Mouse (Mus musculus) embryonic fibroblast, embryonic 13.5 days (primary cell): ENCODE results near the gene Fli1. TPM values are rescaled to one million over a fixed set of nuclear protein-coding genes. Genes with fewer than 3 reads are reported as not detected.
A peak's percentile ranks its signal among the peaks of the same experiment; 100 is the strongest.

ENCODE experiments used
- H3K27ac ChIP-seq: 2 replicates; pipeline ENCODE4 v1.5.1; 2012; ENCODE audit warnings: low read length, control low read depth, inconsistent platforms; ENCODE audit not compliant: insufficient read depth
- H3K4me1 ChIP-seq: 2 replicates; pipeline ENCODE4 v1.6.1; 2011; ENCODE audit warnings: low read length; ENCODE audit not compliant: control insufficient read depth, insufficient read depth
- H3K4me3 ChIP-seq: 2 replicates; pipeline ENCODE4 v1.5.1; 2011; ENCODE audit warnings: mild to moderate bottlenecking, control low read depth, low read length; ENCODE audit not compliant: insufficient read depth
- CTCF ChIP-seq: IDR thresholded peaks from 2 replicates; pipeline ENCODE4 v1.5.1; 2011; ENCODE audit warnings: mild to moderate bottlenecking, control low read depth, low read length, moderate library complexity, borderline replicate concordance; ENCODE audit not compliant: insufficient read depth
- POLR2A ChIP-seq: IDR thresholded peaks from 2 replicates; pipeline ENCODE4 v1.6.1; 2011; ENCODE audit warnings: low read depth, mild to moderate bottlenecking, control low read depth, low read length, moderate library complexity
- polyA plus RNA-seq: library from polyadenylated mRNA; stranded (reverse); fragments of >200 nt; gene quantifications from 2 replicates; pipeline ENCODE4 v1.2.4, GENCODE M21; 2011; ENCODE audit warnings: low read depth; ENCODE audit not compliant: missing spikeins, insufficient read length

Gene Fli1
- polyA plus RNA-seq, 1 experiment: 6.8 TPM

DNA sequence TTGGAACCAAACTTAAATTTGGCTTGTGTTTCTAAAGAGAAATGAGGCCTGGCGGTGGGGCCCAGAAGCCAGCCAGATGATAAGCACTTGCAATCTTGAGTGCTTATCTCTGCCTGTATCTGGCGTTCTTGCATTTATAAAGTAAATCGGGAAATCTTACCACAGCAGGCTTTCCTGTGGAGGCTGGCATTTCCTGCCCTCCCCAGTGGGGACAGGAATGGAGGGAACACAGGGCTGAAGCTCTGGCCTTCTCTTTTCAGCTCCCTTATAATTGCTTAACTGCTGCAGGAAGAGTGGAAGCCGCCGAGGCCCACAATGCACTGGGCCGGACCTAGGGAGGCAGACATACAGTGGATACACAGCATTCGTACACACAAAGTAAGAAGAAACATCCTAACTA, 13.7 kb upstream of the Fli1 start:
- Histone ChIP-seq H3K27ac (no peak overlapping the region), H3K4me1 (no peaks in the 10 kb centered on the region), H3K4me3 (no peak overlapping the region)
- TF ChIP-seq POLR2A: no peak
- TF ChIP-seq CTCF: no peak

DNA sequence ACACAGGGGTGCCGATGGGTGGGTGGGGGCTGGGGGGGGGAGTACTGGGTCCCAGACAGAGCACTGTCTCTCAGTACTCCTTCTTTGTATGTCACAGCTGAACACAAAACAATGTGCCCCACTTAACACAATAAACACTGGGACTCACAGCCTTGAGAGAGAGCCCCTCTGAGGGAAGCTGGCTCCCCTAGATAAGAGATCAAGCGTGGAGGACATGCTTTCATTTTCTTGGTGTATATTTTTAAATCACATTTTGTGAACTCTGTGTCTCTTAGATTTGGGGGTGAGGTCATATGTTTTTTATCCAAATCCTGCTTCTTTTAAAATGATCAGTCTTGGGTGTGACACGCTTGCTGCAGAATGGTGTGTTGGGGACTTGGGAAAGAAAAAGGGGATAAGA, 12.6 kb upstream of the Fli1 start:
- TF ChIP-seq POLR2A (no peak), CTCF (no peak)
- H3K4me3 ChIP-seq: no peak overlapping the region
- H3K27ac ChIP-seq: no peak overlapping the region
- H3K4me1 ChIP-seq: peaks cover 4% of the 10 kb centered on the region

DNA sequence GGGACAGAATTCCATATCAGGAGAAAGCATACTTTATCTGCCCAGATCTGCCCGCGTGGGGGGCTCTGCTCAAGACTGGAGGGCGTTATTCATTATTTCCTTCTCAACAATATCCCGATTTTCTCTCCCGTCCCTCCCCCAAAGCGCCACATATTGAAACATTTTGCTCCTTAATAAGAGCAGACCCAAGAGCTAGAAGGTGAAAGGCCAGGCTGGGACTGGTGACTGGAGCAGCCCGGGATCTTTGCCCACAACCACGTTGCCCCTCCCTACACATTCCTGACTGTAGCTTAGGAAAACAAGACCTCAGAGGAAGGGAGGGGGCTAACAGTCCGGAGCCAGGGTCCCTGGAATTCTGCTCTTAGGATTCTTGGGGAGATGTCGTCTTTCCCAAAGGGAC, 7.9 kb upstream of the Fli1 start:
- Histone ChIP-seq H3K27ac (no peak overlapping the region), H3K4me1 (peaks cover 11% of the 10 kb centered on the region), H3K4me3 (no peak overlapping the region)
- no peak for TF ChIP-seq CTCF
- TF ChIP-seq POLR2A: no peak

DNA sequence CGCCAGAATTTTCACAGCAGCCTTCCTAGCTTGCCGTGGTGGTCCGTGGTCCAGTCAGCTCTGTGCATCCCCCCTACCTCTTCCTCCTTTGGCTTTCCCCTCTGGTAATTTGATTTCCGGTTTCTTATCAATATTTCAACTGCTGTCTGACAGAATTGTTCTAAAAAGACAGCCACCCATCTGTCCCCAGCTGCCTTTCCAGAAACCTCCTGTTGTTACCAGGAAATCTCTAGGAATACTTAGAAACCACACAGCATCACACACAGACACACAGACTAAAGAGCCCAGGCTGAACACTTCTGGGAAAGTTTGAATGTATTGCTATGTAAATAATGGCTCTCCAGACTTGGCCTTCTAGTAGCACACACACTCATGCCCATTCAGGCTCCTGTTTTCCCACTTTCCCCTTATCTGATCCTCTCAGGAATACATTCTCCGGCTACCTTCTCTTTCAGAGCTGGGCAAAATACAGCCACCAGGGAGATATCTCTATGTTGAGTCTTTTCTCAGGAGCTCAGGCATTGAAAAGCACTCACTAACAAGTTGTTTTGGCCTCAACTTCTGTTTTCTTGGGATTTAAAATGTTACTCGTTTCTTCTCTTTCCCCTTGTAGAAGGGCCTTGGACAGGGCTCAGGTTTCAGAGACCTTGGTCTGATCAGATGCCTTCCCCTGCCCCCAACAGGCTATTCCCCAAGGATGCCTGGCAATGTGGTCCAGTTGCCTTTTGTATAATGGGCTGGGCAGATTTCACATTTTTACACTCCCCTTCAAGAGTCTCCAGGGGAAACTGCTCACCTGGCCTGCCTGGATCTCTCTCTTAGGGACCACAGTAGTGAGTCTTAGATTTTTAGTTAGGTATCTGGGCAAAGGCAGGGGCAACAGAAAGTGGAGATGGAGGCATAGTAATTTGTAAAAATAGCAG, 7.1 kb upstream of the Fli1 start:
- Histone ChIP-seq H3K4me3 (no peak overlapping the region), H3K4me1 (peaks cover 11% of the 10 kb centered on the region), H3K27ac (no peak overlapping the region)
- no peak for TF ChIP-seq CTCF
- no peak for TF ChIP-seq POLR2A

DNA sequence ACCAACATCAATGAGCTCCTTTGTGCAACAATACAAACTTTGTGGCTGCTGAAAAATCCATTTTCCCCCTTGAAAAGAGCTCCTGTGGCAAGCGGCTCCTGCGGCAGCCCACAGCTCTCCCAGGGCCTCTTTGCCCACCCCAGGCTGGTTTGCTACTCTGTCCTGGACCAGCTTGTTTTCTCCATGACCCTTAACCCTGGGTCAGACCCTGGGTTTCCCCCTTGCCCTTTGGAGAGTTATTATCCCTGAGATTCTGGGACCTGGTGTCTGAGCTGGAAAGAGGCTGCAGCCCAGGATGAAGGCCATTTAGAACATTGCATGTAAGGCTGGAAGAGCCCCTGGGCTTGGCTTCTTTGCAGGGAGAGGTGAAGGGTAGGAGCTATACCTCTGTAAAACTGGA, 4.1 kb upstream of the Fli1 start:
- Histone ChIP-seq H3K4me3 (no peak overlapping the region), H3K4me1 (peaks cover 11% of the 10 kb centered on the region), H3K27ac (no peak overlapping the region)
- TF ChIP-seq CTCF (no peak), POLR2A (no peak)

DNA sequence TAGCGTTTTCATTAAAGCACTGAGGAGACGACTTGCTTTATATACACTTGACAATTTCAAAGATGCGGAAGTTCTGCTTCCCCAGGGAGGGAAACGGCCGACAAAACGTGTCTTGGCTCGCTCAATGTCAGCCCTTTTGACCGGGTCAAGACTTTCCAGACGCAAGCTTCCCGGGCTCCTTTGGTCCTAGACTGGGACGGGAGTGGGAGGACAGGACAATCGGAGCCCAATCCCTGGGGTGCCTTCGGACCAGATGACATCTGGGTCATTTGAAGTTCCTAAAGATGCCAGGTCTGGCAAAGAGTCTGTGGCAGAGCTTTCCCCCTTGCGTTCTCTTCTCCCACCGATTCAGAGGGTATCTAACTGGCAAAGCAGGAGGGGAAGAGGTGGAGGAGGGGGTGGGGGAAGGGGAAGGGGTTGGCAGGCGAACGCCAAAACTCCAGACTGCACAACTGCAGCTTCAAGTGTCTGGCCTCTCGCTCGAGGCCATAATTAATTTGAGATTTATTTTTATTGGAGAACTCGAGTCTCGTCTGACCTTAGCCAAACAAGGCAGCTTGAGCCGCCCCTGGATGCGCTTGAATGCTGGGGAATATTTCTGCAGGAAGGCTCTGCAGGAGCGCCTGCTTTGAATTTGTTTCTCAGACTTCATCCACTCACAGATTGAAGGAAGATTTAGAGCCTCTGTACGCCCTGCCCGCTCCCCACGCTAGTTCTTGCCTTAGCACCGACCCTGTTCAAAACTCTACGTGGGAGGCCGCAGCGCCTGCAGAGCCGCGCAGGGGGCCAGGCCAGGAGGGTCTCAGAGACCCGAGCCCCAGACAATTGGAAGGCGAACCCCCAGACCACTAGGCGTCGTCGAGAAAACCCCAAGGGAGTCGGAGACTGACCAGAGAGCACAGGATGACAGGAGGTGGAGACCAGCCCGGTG, 2.3 kb upstream of the Fli1 start:
- H3K27ac ChIP-seq: no peak overlapping the region
- no peak overlapping the region for H3K4me3 ChIP-seq
- H3K4me1 ChIP-seq: peaks cover 4% of the 10 kb centered on the region
- no peak for TF ChIP-seq CTCF

DNA sequence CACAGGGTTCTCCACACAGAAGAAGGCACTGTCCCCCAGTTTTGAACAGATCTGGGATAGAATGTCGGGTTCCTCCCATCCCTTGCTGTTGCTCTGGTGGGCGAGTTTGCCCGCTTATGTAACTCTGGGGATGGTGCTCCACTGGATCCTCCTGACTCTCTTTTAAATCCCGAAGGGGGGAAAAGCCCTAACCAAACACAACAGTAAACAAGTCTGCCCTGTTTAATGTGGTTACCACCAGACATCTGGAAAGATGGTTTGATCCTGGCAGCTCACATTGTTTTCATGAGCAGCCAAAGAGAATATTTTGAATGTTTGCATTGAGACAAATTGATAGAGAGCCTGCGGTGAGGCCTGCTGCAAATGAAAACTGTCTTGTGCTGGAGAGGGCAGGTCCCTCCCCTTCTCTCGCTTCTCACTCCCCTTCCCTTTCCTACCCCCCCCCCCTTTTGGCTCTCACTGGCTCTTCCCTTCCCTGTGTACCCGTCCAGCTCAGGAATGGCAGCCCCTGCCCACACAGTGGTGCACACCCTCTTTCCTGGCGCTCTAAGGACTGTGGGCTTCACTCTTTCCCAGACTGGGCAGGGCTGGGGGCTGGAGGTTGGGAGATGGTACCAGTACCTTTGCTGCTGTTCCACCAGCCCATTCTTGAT, 1.4 kb upstream of the Fli1 start:
- H3K4me3 ChIP-seq: no peak overlapping the region
- H3K27ac ChIP-seq: no peak overlapping the region
- H3K4me1 ChIP-seq: peaks cover 3% of the 10 kb centered on the region; the same call in 1 of the 2 replicates
- no peak for TF ChIP-seq CTCF
- no peak for TF ChIP-seq POLR2A

DNA sequence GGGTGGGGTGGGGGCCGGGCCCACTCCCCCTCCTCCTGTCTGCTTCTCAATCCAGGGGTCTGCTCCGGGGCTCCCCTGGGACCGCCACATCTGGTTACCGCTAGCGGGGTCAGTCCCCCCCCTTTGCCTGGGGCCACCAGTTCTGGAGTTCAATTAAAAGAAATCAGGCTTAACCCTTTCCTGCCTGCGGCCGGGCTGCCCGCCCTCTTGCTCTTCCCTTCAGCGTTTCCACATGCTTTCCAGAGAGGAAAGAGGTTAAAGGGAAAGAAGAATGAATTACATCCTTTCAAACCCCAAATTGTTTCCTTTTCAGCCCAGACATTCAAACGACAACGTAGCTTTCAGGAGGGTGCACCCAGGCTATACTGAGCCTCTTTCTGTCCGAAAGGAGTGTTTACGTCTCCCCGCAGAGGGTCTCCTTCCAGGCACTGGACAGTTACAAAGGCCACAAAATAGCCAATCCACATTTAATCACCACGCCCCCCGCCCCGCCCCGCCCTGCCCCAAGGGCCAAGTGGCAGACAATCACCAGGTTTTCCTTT, 450 bp upstream of the Fli1 start:
- Histone ChIP-seq H3K27ac (no peak overlapping the region), H3K4me1 (no peaks in the 10 kb centered on the region), H3K4me3 (peak overlapping the region; percentile 39)
- no peak for TF ChIP-seq POLR2A
- TF ChIP-seq CTCF: no peak

DNA sequence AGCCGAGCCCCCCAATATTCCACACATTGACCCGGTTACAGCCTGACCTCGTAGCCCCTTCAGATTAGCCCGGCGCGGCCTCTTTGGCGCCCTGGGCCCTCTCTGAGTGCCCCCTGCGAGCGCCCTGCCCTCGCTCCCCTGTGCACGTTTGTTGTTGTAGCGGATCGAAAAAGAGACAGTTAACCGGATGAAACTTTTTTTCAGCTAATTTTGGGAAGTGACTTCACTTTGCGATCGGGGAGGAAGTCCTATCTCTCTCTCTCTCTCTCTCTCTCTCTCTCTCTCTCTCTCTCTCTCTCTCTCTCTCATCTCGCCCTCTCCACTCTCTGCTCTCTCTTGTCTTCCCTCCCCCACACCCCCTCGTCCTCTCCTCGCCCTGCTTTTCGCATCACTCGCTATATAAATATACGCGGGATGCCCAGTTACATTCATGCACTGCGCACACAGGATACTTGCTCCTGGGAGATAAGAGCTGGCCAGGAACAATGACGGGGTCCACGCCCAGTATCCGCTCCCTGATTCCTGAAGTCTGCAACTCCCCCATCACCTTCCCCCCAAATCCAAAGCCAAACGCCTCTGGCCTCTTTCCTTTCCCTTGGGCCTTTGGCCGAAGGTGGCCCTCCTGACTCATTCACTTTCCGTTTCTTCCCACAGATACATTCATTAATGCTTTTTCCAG, 1.3 kb downstream of the Fli1 start:
- H3K4me3 ChIP-seq: peak overlapping the region; percentile 59
- H3K27ac ChIP-seq: peak overlapping the region; percentile 11
- TF ChIP-seq CTCF: no peak
- TF ChIP-seq POLR2A: peak; percentile 41; the same call in 1 of the 2 replicates
- H3K4me1 ChIP-seq: no peaks in the 10 kb centered on the region
